Comparison of ENCODE assay signal across 13 mouse cellular contexts in the genomic region with DNA sequence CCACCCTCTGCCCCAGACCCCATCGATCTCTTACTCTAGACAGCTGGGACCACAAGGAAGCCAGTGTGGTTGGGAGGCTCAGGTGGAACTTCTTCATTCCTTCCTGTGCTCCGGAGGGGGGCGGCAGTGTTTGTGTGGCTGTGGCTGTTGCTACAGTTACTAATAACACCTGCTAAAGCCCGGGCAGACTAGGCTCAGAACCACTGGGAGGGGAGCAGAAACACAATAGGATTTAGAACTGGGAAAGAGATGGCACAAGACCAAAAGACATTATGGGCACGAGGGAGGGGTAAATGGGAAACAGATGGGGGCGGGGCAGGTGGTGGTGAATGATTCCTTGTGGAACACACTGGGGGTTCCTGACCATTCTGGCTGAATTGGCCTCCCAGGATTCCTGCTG. TPM values are rescaled to one million over a fixed set of nuclear protein-coding genes. Genes with fewer than 3 reads are reported as not detected.
A peak's percentile ranks its signal among the peaks of the same experiment; 100 is the strongest.
DNase-seq lines count a peak whose midpoint lies in the region; ATAC-seq lines count a peak whose summit lies in the region.
"Had no signal": no experiment of that assay in that cellular context is flagged by ENCODE, and none has a peak within 500 bp of the region (broad histone marks: within the 10 kb centered on the region; RNA-seq: fewer than 3 reads in every experiment).

No protein-coding gene starts in this region.

- 45% methylated on average over 6 of the region's 6 CpGs for WGBS in kidney, embryonic 15.5 days
- WGBS in stomach, embryonic 16.5 days, result 35% methylated on average over 6 of the region's 6 CpGs

- H3K36me3 ChIP-seq in kidney, embryonic 15.5 days, result no peaks in the 10 kb centered on the region
- no peaks in the 10 kb centered on the region for H3K36me3 ChIP-seq in stomach, embryonic 16.5 days (ENCODE audit: control insufficient read depth, insufficient read depth, low read length)

- no peak for ATAC-seq in kidney, embryonic 15.5 days (replicated peaks; ENCODE audit: low FRiP score)
- ATAC-seq in granulocyte monocyte progenitor cell, adult 5-6 weeks (replicated peaks; ENCODE audit: poor library complexity, severe bottlenecking), result 0 out of 2 replicates have a peak, but pooled peaks have one; percentile 30
- ATAC-seq in stomach, embryonic 16.5 days (ENCODE audit: insufficient read depth, low FRiP score), result peak; percentile 52; the same call in 1 of the 2 replicates
- ATAC-seq: forebrain, embryonic 13.5 days had no signal

- H3K9me3 ChIP-seq in kidney, embryonic 15.5 days (replicated peaks), result no peaks in the 10 kb centered on the region
- H3K9me3 ChIP-seq in stomach, embryonic 16.5 days (replicated peaks; ENCODE audit: control insufficient read depth, low read length), result no peaks in the 10 kb centered on the region
- H3K9me3 ChIP-seq: forebrain, embryonic 13.5 days had no signal

- H3K4me2 ChIP-seq in kidney, embryonic 15.5 days, result no peak overlapping the region
- no peak overlapping the region for H3K4me2 ChIP-seq in stomach, embryonic 16.5 days (ENCODE audit: low read depth, low read length)
- H3K4me2 ChIP-seq: forebrain, embryonic 13.5 days had no signal

- no peak overlapping the region for H3K9ac ChIP-seq in kidney, embryonic 15.5 days
- no peak overlapping the region for H3K9ac ChIP-seq in stomach, embryonic 16.5 days (ENCODE audit: low read length)
- H3K9ac ChIP-seq: forebrain, embryonic 13.5 days had no signal

- H3K4me1 ChIP-seq in kidney, embryonic 15.5 days, result peaks cover 7% of the 10 kb centered on the region
- peaks cover 6% of the 10 kb centered on the region for H3K4me1 ChIP-seq in stomach, embryonic 16.5 days (ENCODE audit: control insufficient read depth, insufficient read depth, low read length)

- H3K27me3 ChIP-seq in kidney, embryonic 15.5 days, result no peaks in the 10 kb centered on the region
- no peaks in the 10 kb centered on the region for H3K27me3 ChIP-seq in stomach, embryonic 16.5 days (ENCODE audit: control insufficient read depth, insufficient read depth, low read length)
- H3K27me3 ChIP-seq: forebrain, embryonic 13.5 days had no signal

- no peak overlapping the region for H3K4me3 ChIP-seq in kidney, embryonic 15.5 days (replicated peaks)
- H3K4me3 ChIP-seq in stomach, embryonic 16.5 days (replicated peaks; ENCODE audit: low read length), result no peak overlapping the region
- H3K4me3 ChIP-seq: forebrain, embryonic 13.5 days; left cerebral cortex, adult 2 months had no signal

- H3K27ac ChIP-seq in kidney, embryonic 15.5 days, result no peak overlapping the region
- H3K27ac ChIP-seq in stomach, embryonic 16.5 days (ENCODE audit: low read length), result peak overlapping the region; percentile 44; the same call in 1 of the 2 replicates
- H3K27ac ChIP-seq: forebrain, embryonic 13.5 days; left cerebral cortex, adult 2 months had no signal

- DNase-seq in kidney, adult 9 months, result peak; percentile 24
- peak; percentile 40 for DNase-seq in ES-CJ7 (ENCODE audit: low read depth, low spot score)
- DNase-seq in layer of hippocampus, adult 9-10 months (ENCODE audit: low spot score), result no peak
- no peak for DNase-seq in right cerebral cortex, postnatal 25 days
- DNase-seq in heart, adult 8-10 months (ENCODE audit: low spot score), result no peak
- DNase-seq: gastrocnemius, postnatal 14 days had no signal

RNA-seq across cellular contexts. Expression of gene Glrp1, which starts 47.4 kb away (rescaled TPM):
- polyA plus RNA-seq in kidney, embryonic 15.5 days (2015; fragmentation: Nextera tagmentation; extraction: Ambion mirVana), result not detected in 2 replicates
- 2.4 and 3.1 TPM in 2 replicates for total RNA-seq in granulocyte monocyte progenitor cell, adult 5-6 weeks (2014; fragmentation: Nextera tagmentation)
- total RNA-seq in granulocyte monocyte progenitor cell, adult 5-6 weeks (2017), result 0.77 and 3.8 TPM in 2 replicates
- 0.09 TPM in 1 of 2 replicates, not detected in the other for polyA plus RNA-seq in stomach, embryonic 16.5 days (2015; fragmentation: Nextera tagmentation; extraction: Ambion mirVana)
- under 1 TPM in 1 of 4 experiments, not detected in 3; 0.19 TPM for total RNA-seq in heart, adult 8-10 months (2022)
- total RNA-seq: gastrocnemius, postnatal 14 days; left cerebral cortex, adult 2 months had no signal
- polyA plus RNA-seq: forebrain, embryonic 13.5 days had no signal

RNA-seq across cellular contexts. Expression of gene Spp2, which starts 55.7 kb away (rescaled TPM):
- 56.5 and 62.0 TPM in 2 replicates for polyA plus RNA-seq in kidney, embryonic 15.5 days (2015; fragmentation: Nextera tagmentation; extraction: Ambion mirVana)
- not detected in 2 replicates for total RNA-seq in granulocyte monocyte progenitor cell, adult 5-6 weeks (2014; fragmentation: Nextera tagmentation)
- not detected in 2 replicates for total RNA-seq in granulocyte monocyte progenitor cell, adult 5-6 weeks (2017)
- polyA plus RNA-seq in stomach, embryonic 16.5 days (2015; fragmentation: Nextera tagmentation; extraction: Ambion mirVana), result 13.6 and 18.1 TPM in 2 replicates
- not detected for total RNA-seq in heart, adult 8-10 months (2022)
- total RNA-seq: gastrocnemius, postnatal 14 days; left cerebral cortex, adult 2 months had no signal
- polyA plus RNA-seq: C2C12; forebrain, embryonic 13.5 days; testis, adult 2 months had no signal

Comparison
In these comparisons a context has a peak if more than half of its experiments do, and no peak if none do; other contexts are left out.
1. DNase-seq: peak in kidney, adult 9 months (single experiment) and ES-CJ7 (single experiment); none in layer of hippocampus, adult 9-10 months (single experiment), right cerebral cortex, postnatal 25 days (single experiment) and heart, adult 8-10 months (single experiment).